ENCODE assay signal across 8 mouse cellular contexts in the genomic region with DNA sequence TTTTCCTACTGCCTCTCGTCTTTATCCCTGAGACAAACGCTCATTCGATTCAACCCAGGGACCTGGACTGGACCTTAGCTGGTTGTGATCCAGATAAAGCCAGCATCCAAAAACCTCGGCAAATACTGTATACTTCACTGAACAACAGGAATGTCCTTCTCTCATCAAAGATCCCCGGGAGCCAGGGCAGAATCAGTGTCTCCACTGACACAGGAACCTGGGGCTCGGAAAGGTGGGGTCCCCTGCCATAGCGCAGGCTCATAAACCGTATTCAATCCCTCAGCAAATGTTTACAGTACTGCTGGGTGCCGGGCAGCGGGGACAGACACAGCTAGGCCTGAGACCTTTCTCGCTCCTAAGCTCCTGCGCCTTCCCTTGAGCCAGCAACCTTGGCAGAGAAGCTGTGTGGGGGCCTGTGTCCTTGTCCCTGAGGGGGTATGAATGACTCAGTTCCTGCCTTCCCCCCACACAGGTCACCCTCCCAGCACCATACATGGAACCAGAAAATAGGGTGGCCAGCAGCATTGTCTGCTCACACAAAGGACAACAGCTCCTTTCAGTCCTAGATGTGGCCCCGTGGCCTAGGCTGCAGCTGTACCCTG. TPM values are rescaled to one million over a fixed set of nuclear protein-coding genes. Genes with fewer than 3 reads are reported as not detected.
A peak's percentile ranks its signal among the peaks of the same experiment; 100 is the strongest.
DNase-seq lines count a peak whose midpoint lies in the region; ATAC-seq lines count a peak whose summit lies in the region.

No protein-coding gene starts in this region.

- peak; percentile 47 to 54 for DNase-seq in layer of hippocampus, adult 8-10 months (ENCODE audit: low spot score in 2 of 2)
- no peak for DNase-seq in layer of hippocampus, adult 9-10 months (ENCODE audit: low spot score)
- peak; percentile 82 to 83 for DNase-seq in adrenal gland, postnatal 36 days
- DNase-seq in right cerebral cortex, postnatal 14 days: no peak
- DNase-seq in gastrocnemius, postnatal 36 days: no peak
- DNase-seq in gastrocnemius, adult 18-20 months (ENCODE audit: low spot score): no peak

- H3K9me3 ChIP-seq in hindbrain, embryonic 13.5 days: no peaks in the 10 kb centered on the region
- H3K9me3 ChIP-seq in midbrain, embryonic 15.5 days: no peaks in the 10 kb centered on the region

- intact Hi-C loops in gastrocnemius, postnatal 36 days (cut with DNase I): no loop called here

- H3K9ac ChIP-seq in hindbrain, embryonic 13.5 days: peak overlapping the region; percentile 55
- peak overlapping the region; percentile 12; the same call in 1 of the 2 replicates for H3K9ac ChIP-seq in midbrain, embryonic 15.5 days

- no peak overlapping the region for H3K4me3 ChIP-seq in hindbrain, embryonic 13.5 days
- no peak overlapping the region for H3K4me3 ChIP-seq in midbrain, embryonic 15.5 days

- 41% methylated on average over 13 of the region's 13 CpGs for WGBS in hindbrain, embryonic 13.5 days
- 35% methylated on average over 13 of the region's 13 CpGs for WGBS in midbrain, embryonic 15.5 days

- peak overlapping the region; percentile 41 for H3K27ac ChIP-seq in hindbrain, embryonic 13.5 days
- H3K27ac ChIP-seq in midbrain, embryonic 15.5 days: peak overlapping the region; percentile 48

- H3K27me3 ChIP-seq in hindbrain, embryonic 13.5 days: no peaks in the 10 kb centered on the region
- H3K27me3 ChIP-seq in midbrain, embryonic 15.5 days (replicated peaks): no peaks in the 10 kb centered on the region

- H3K36me3 ChIP-seq in hindbrain, embryonic 13.5 days: peaks cover 33% of the 10 kb centered on the region
- 0 out of 2 replicates have a peak, but pooled peaks cover 6% of the 10 kb centered on the region for H3K36me3 ChIP-seq in midbrain, embryonic 15.5 days (replicated peaks)

- ATAC-seq in hindbrain, embryonic 13.5 days (ENCODE audit: low FRiP score): no peak
- ATAC-seq in midbrain, embryonic 15.5 days (replicated peaks): no peak

- peaks cover 18% of the 10 kb centered on the region for H3K4me1 ChIP-seq in hindbrain, embryonic 13.5 days (replicated peaks)
- peaks cover 18% of the 10 kb centered on the region for H3K4me1 ChIP-seq in midbrain, embryonic 15.5 days

- no peak overlapping the region for H3K4me2 ChIP-seq in hindbrain, embryonic 13.5 days
- H3K4me2 ChIP-seq in midbrain, embryonic 15.5 days: 0 out of 2 replicates have a peak overlapping the region, but pooled peaks have one; percentile 3

RNA-seq across cellular contexts. Expression of a gene that starts 23.1 kb away (rescaled TPM):
- 10 to 100 TPM; 12.6 to 27.6 (median 19.4) TPM for total RNA-seq in layer of hippocampus, adult 8-10 months (2022)
- total RNA-seq in adrenal gland, postnatal 36 days (2021): 10 to 100 TPM; 13.6 to 18.1 TPM
- 20.9 and 23.6 TPM in 2 replicates for polyA plus RNA-seq in hindbrain, embryonic 13.5 days (2015; fragmentation: Nextera tagmentation; extraction: Ambion mirVana)
- polyA plus RNA-seq in midbrain, embryonic 15.5 days (2015; fragmentation: Nextera tagmentation; extraction: Ambion mirVana): 23.8 and 24.1 TPM in 2 replicates
- 1 to 10 TPM; 4.9 to 6.1 TPM for total RNA-seq in gastrocnemius, postnatal 36 days (2021)
- total RNA-seq in gastrocnemius, adult 18-20 months (2021): 1 to 10 TPM; 4.8 to 5.0 TPM

Comparison
In these comparisons a context has a peak if more than half of its experiments do, and no peak if none do; other contexts are left out.
1. DNase-seq: peak in layer of hippocampus, adult 8-10 months (2 of 2) and adrenal gland, postnatal 36 days (2 of 2); none in layer of hippocampus, adult 9-10 months (single experiment), right cerebral cortex, postnatal 14 days (single experiment), gastrocnemius, postnatal 36 days (0 of 2) and gastrocnemius, adult 18-20 months (single experiment).